In the genomic region with DNA sequence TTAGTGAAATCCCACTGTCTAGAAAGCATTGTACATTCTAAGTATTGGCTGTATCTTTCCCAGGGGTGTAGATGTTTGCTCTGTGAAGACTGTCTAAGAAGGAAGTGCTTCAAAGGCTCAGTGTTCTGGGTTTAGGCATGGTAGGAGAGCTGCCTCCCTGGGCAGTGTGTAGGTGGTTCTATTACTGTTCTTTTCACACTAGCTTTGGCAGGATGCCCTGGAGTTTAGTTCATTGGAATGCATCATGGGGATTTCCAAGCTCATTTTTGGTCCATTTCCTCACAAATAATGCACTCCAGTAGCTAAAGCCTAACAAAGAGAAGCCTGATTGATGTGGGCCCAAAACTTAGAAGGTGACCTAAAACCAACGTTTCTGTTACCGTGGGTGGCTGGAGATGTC, we compare ENCODE assay signal across 10 mouse cellular contexts.
A peak's percentile ranks its signal among the peaks of the same experiment; 100 is the strongest.
DNase-seq lines count a peak whose midpoint lies in the region; ATAC-seq and TF ChIP-seq lines count a peak whose summit lies in the region.
"Had no signal": no experiment of that assay in that cellular context is flagged by ENCODE, and none has a peak within 500 bp of the region (broad histone marks: within the 10 kb centered on the region; RNA-seq: fewer than 3 reads in every experiment).

No protein-coding gene starts in this region.

- peak; percentile 51 for DNase-seq in kidney, postnatal 14 days
- peak; percentile 56 to 88 for DNase-seq in cerebellum, adult 2 months
- peak; percentile 51 to 53 for DNase-seq in heart, postnatal 10 days
- DNase-seq in lung, postnatal 36 days = peak; percentile 28
- no peak for DNase-seq in spleen, adult 18-20 months
- no peak for DNase-seq in thymus, postnatal 36 days
- no peak for DNase-seq in liver, postnatal 0 days

- no peak overlapping the region for H3K9ac ChIP-seq in kidney, embryonic 16.5 days (replicated peaks; ENCODE audit: low read length)
- no peak overlapping the region for H3K9ac ChIP-seq in liver, postnatal 0 days (replicated peaks)
- H3K9ac ChIP-seq: limb, embryonic 13.5 days; neural tube, embryonic 13.5 days had no signal

- H3K27ac ChIP-seq in kidney, embryonic 16.5 days (ENCODE audit: low read length) = no peak overlapping the region
- H3K27ac ChIP-seq in cerebellum, adult 2 months (ENCODE audit: insufficient read depth, low read length) = peak overlapping the region; percentile 58; the same call in 1 of the 2 replicates
- no peak overlapping the region for H3K27ac ChIP-seq in liver, postnatal 0 days (ENCODE audit: low read depth)
- H3K27ac ChIP-seq: limb, embryonic 13.5 days; neural tube, embryonic 13.5 days had no signal

- ATAC-seq in kidney, embryonic 16.5 days (ENCODE audit: low FRiP score, low TSS enrichment) = no peak
- no peak for ATAC-seq in liver, postnatal 0 days

- no peak for TF ChIP-seq POLR2A in cerebellum, adult 2 months (IDR thresholded peaks at IDR 0.05; ENCODE audit: borderline replicate concordance, insufficient read depth, low read length)

- no peak overlapping the region for H3K4me3 ChIP-seq in kidney, embryonic 16.5 days (ENCODE audit: low read length)
- no peak overlapping the region for H3K4me3 ChIP-seq in cerebellum, adult 2 months (replicated peaks; ENCODE audit: insufficient read depth, low read depth, low read length)
- no peak overlapping the region for H3K4me3 ChIP-seq in liver, postnatal 0 days (ENCODE audit: low read depth, low read length)
- H3K4me3 ChIP-seq: limb, embryonic 13.5 days; neural tube, embryonic 13.5 days had no signal

- H3K27me3 ChIP-seq in kidney, embryonic 16.5 days (ENCODE audit: insufficient read depth, low read length) = no peaks in the 10 kb centered on the region
- H3K27me3 ChIP-seq in cerebellum, adult 2 months (ENCODE audit: control insufficient read depth, insufficient read depth, low read length) = no peaks in the 10 kb centered on the region
- no peaks in the 10 kb centered on the region for H3K27me3 ChIP-seq in liver, postnatal 0 days (ENCODE audit: insufficient read depth, low read length)
- H3K27me3 ChIP-seq: limb, embryonic 13.5 days; neural tube, embryonic 13.5 days had no signal

- H3K4me2 ChIP-seq in kidney, embryonic 16.5 days (replicated peaks; ENCODE audit: low read depth, low read length) = no peak overlapping the region
- no peak overlapping the region for H3K4me2 ChIP-seq in liver, postnatal 0 days (ENCODE audit: low read depth, low read length)
- H3K4me2 ChIP-seq: limb, embryonic 13.5 days; neural tube, embryonic 13.5 days had no signal

- no peaks in the 10 kb centered on the region for H3K9me3 ChIP-seq in kidney, embryonic 16.5 days (ENCODE audit: low read length)
- H3K9me3 ChIP-seq in liver, postnatal 0 days (ENCODE audit: low read length) = no peaks in the 10 kb centered on the region
- H3K9me3 ChIP-seq: limb, embryonic 13.5 days; neural tube, embryonic 13.5 days had no signal

- no peaks in the 10 kb centered on the region for H3K36me3 ChIP-seq in kidney, embryonic 16.5 days (ENCODE audit: insufficient read depth, low read length)
- no peaks in the 10 kb centered on the region for H3K36me3 ChIP-seq in liver, postnatal 0 days (replicated peaks; ENCODE audit: insufficient read depth, low read length)
- H3K36me3 ChIP-seq: limb, embryonic 13.5 days; neural tube, embryonic 13.5 days had no signal

- TF ChIP-seq CTCF in cerebellum, adult 2 months (IDR thresholded peaks at IDR 0.05; ENCODE audit: borderline replicate concordance, insufficient read depth, low read depth, low read length) = no peak
- TF ChIP-seq CTCF in liver, postnatal 0 days (IDR thresholded peaks at IDR 0.05; ENCODE audit: low read depth) = no peak

- intact Hi-C loops in heart, postnatal 10 days (cut with DNase I) = no loop called here

- 60% methylated on average over 2 of the region's 2 CpGs for WGBS in kidney, embryonic 16.5 days
- WGBS in cerebellum, adult 2 months = 13% methylated on average over 2 of the region's 2 CpGs
- 72% methylated on average over 2 of the region's 2 CpGs for WGBS in liver, postnatal 0 days (ENCODE audit: insufficient replicate concordance)

- no peak for TF ChIP-seq EP300 in liver, postnatal 0 days (IDR thresholded peaks at IDR 0.05; ENCODE audit: low read depth)

- H3K4me1 ChIP-seq in kidney, embryonic 16.5 days (ENCODE audit: insufficient read depth, low read length) = no peaks in the 10 kb centered on the region
- H3K4me1 ChIP-seq in cerebellum, adult 2 months (ENCODE audit: control insufficient read depth, insufficient read depth, low read length) = peaks cover 22% of the 10 kb centered on the region; the same call in 1 of the 2 replicates
- no peaks in the 10 kb centered on the region for H3K4me1 ChIP-seq in liver, postnatal 0 days (ENCODE audit: insufficient read depth)
- H3K4me1 ChIP-seq: limb, embryonic 13.5 days had no signal

Comparison
In these comparisons a context has a peak if more than half of its experiments do, and no peak if none do; other contexts are left out.
1. DNase-seq: peak in kidney, postnatal 14 days (single experiment), cerebellum, adult 2 months (2 of 2), heart, postnatal 10 days (2 of 2) and lung, postnatal 36 days (single experiment); none in spleen, adult 18-20 months (0 of 2), thymus, postnatal 36 days (0 of 2) and liver, postnatal 0 days (single experiment).